18 mouse cellular contexts compared by ENCODE assay signal in genomic region chr3:102146428-102146827, GRCm38 (mm10). TPM values are rescaled to one million over a fixed set of nuclear protein-coding genes. Genes with fewer than 3 reads are reported as not detected.
DNase-seq lines count a peak whose midpoint lies in the region; ATAC-seq and TF ChIP-seq lines count a peak whose summit lies in the region.
"Had no signal": no experiment of that assay in that cellular context is flagged by ENCODE, and none has a peak within 500 bp of the region (broad histone marks: within the 10 kb centered on the region; RNA-seq: fewer than 3 reads in every experiment).

No protein-coding gene starts in this region.

- H3K4me3 ChIP-seq in forebrain, embryonic 10.5 days: no peak overlapping the region
- H3K4me3 ChIP-seq in forebrain, embryonic 14.5 days (ENCODE audit: low read depth, low read length): no peak overlapping the region
- H3K4me3 ChIP-seq in heart, embryonic 10.5 days: no peak overlapping the region
- H3K4me3 ChIP-seq in heart, embryonic 12.5 days: no peak overlapping the region
- H3K4me3 ChIP-seq in kidney, embryonic 16.5 days (ENCODE audit: low read length): no peak overlapping the region
- H3K4me3 ChIP-seq in midbrain, embryonic 12.5 days: no peak overlapping the region
- no peak overlapping the region for H3K4me3 ChIP-seq in midbrain, postnatal 0 days (ENCODE audit: low read depth, low read length)
- H3K4me3 ChIP-seq: forebrain, embryonic 15.5 days; hindbrain, embryonic 12.5 days; hindbrain, embryonic 15.5 days had no signal

- H3K4me1 ChIP-seq in forebrain, embryonic 10.5 days: peaks cover 61% of the 10 kb centered on the region
- peaks cover 3% of the 10 kb centered on the region for H3K4me1 ChIP-seq in forebrain, embryonic 14.5 days (ENCODE audit: control insufficient read depth, insufficient read depth, low read length)
- peaks cover 58% of the 10 kb centered on the region for H3K4me1 ChIP-seq in heart, embryonic 10.5 days
- peaks cover 45% of the 10 kb centered on the region for H3K4me1 ChIP-seq in heart, embryonic 12.5 days (replicated peaks)
- H3K4me1 ChIP-seq in kidney, embryonic 16.5 days (ENCODE audit: insufficient read depth, low read length): peaks cover 21% of the 10 kb centered on the region
- H3K4me1 ChIP-seq in midbrain, embryonic 12.5 days: peaks cover 19% of the 10 kb centered on the region
- H3K4me1 ChIP-seq in midbrain, postnatal 0 days (ENCODE audit: insufficient read depth, low read length): peaks cover 7% of the 10 kb centered on the region; the same call in 1 of the 2 replicates

- no peak for TF ChIP-seq CTCF in midbrain, postnatal 0 days (IDR thresholded peaks at IDR 0.05)

- H3K27ac ChIP-seq in forebrain, embryonic 10.5 days: peak overlapping the region; percentile 70
- H3K27ac ChIP-seq in forebrain, embryonic 14.5 days (ENCODE audit: low read depth, low read length): no peak overlapping the region; the same call in 1 of the 2 replicates
- H3K27ac ChIP-seq in heart, embryonic 10.5 days: 0 out of 2 replicates have a peak overlapping the region, but pooled peaks have one; percentile 24
- H3K27ac ChIP-seq in heart, embryonic 12.5 days (ENCODE audit: poor library complexity, severe bottlenecking): no peak overlapping the region
- H3K27ac ChIP-seq in kidney, embryonic 16.5 days (ENCODE audit: low read length): no peak overlapping the region
- H3K27ac ChIP-seq in midbrain, embryonic 12.5 days (replicated peaks): 0 out of 2 replicates have a peak overlapping the region, but pooled peaks have one; percentile 32
- H3K27ac ChIP-seq in midbrain, postnatal 0 days (ENCODE audit: low read depth, low read length): no peak overlapping the region
- H3K27ac ChIP-seq: forebrain, embryonic 15.5 days; hindbrain, embryonic 12.5 days; hindbrain, embryonic 15.5 days had no signal

- ATAC-seq in forebrain, embryonic 14.5 days: no peak
- no peak for ATAC-seq in heart, embryonic 12.5 days (ENCODE audit: insufficient number of reproducible peaks, low FRiP score)
- ATAC-seq in kidney, embryonic 16.5 days (ENCODE audit: low FRiP score, low TSS enrichment): peak; percentile 43; the same call in 1 of the 2 replicates
- ATAC-seq in midbrain, embryonic 12.5 days (ENCODE audit: low FRiP score, low read depth): 0 out of 2 replicates have a peak, but pooled peaks have one; percentile 23
- ATAC-seq in midbrain, postnatal 0 days (ENCODE audit: low FRiP score): no peak
- ATAC-seq: forebrain, embryonic 15.5 days had no signal

- H3K27me3 ChIP-seq in forebrain, embryonic 10.5 days (ENCODE audit: poor library complexity, severe bottlenecking): peaks cover 55% of the 10 kb centered on the region
- H3K27me3 ChIP-seq in forebrain, embryonic 14.5 days (replicated peaks; ENCODE audit: control insufficient read depth, insufficient read depth, low read length): no peaks in the 10 kb centered on the region
- no peaks in the 10 kb centered on the region for H3K27me3 ChIP-seq in heart, embryonic 10.5 days (ENCODE audit: insufficient read depth, poor library complexity, severe bottlenecking)
- no peaks in the 10 kb centered on the region for H3K27me3 ChIP-seq in heart, embryonic 12.5 days (replicated peaks)
- H3K27me3 ChIP-seq in kidney, embryonic 16.5 days (ENCODE audit: insufficient read depth, low read length): no peaks in the 10 kb centered on the region
- H3K27me3 ChIP-seq in midbrain, embryonic 12.5 days: peaks cover 40% of the 10 kb centered on the region
- no peaks in the 10 kb centered on the region for H3K27me3 ChIP-seq in midbrain, postnatal 0 days (ENCODE audit: insufficient read depth, low read length)
- H3K27me3 ChIP-seq: forebrain, embryonic 15.5 days; hindbrain, embryonic 12.5 days; hindbrain, embryonic 15.5 days had no signal

- WGBS in forebrain, embryonic 10.5 days: 56% methylated on average over 6 of the region's 6 CpGs
- WGBS in forebrain, embryonic 14.5 days: 36% methylated on average over 6 of the region's 6 CpGs
- 81% methylated on average over 6 of the region's 6 CpGs for WGBS in heart, embryonic 10.5 days
- 82% methylated on average over 6 of the region's 6 CpGs for WGBS in heart, embryonic 12.5 days
- WGBS in kidney, embryonic 16.5 days: 42% methylated on average over 6 of the region's 6 CpGs
- WGBS in midbrain, embryonic 12.5 days: 60% methylated on average over 6 of the region's 6 CpGs
- 54% methylated on average over 6 of the region's 6 CpGs for WGBS in midbrain, postnatal 0 days

- no peaks in the 10 kb centered on the region for H3K36me3 ChIP-seq in forebrain, embryonic 10.5 days (replicated peaks)
- no peaks in the 10 kb centered on the region for H3K36me3 ChIP-seq in forebrain, embryonic 14.5 days (ENCODE audit: control insufficient read depth, insufficient read depth, low read length)
- no peaks in the 10 kb centered on the region for H3K36me3 ChIP-seq in heart, embryonic 10.5 days
- H3K36me3 ChIP-seq in heart, embryonic 12.5 days: peaks cover 4% of the 10 kb centered on the region; the same call in 1 of the 2 replicates
- no peaks in the 10 kb centered on the region for H3K36me3 ChIP-seq in kidney, embryonic 16.5 days (ENCODE audit: insufficient read depth, low read length)
- H3K36me3 ChIP-seq in midbrain, embryonic 12.5 days: no peaks in the 10 kb centered on the region
- no peaks in the 10 kb centered on the region for H3K36me3 ChIP-seq in midbrain, postnatal 0 days (ENCODE audit: insufficient read depth, low read length)
- H3K36me3 ChIP-seq: forebrain, embryonic 15.5 days; hindbrain, embryonic 12.5 days; hindbrain, embryonic 15.5 days had no signal

- H3K4me2 ChIP-seq in forebrain, embryonic 14.5 days (ENCODE audit: low read length): no peak overlapping the region
- H3K4me2 ChIP-seq in heart, embryonic 12.5 days: no peak overlapping the region
- H3K4me2 ChIP-seq in kidney, embryonic 16.5 days (replicated peaks; ENCODE audit: low read depth, low read length): no peak overlapping the region
- H3K4me2 ChIP-seq in midbrain, embryonic 12.5 days (replicated peaks): no peak overlapping the region
- no peak overlapping the region for H3K4me2 ChIP-seq in midbrain, postnatal 0 days (ENCODE audit: low read depth, low read length, poor library complexity, severe bottlenecking)
- H3K4me2 ChIP-seq: forebrain, embryonic 15.5 days; hindbrain, embryonic 12.5 days; hindbrain, embryonic 15.5 days had no signal

- no peak for DNase-seq in forebrain, embryonic 10.5 days (ENCODE audit: extremely low spot score, low spot score)
- DNase-seq in forebrain, embryonic 14.5 days (ENCODE audit: low spot score): no peak
- no peak for DNase-seq in heart, embryonic 10.5 days (ENCODE audit: low spot score)
- DNase-seq in kidney, adult 8-10 months: no peak
- no peak for DNase-seq in midbrain, postnatal 0 days (ENCODE audit: low spot score)
- DNase-seq: adrenal gland, postnatal 10 days; adrenal gland, postnatal 36 days; cerebellum, adult 18-20 months; cerebellum, adult 9-10 months; cerebellum, postnatal 14 days; gastrocnemius, postnatal 10 days; heart, postnatal 36 days had no signal

- H3K9me3 ChIP-seq in forebrain, embryonic 10.5 days: no peaks in the 10 kb centered on the region
- no peaks in the 10 kb centered on the region for H3K9me3 ChIP-seq in forebrain, embryonic 14.5 days (replicated peaks; ENCODE audit: control insufficient read depth, low read length)
- H3K9me3 ChIP-seq in heart, embryonic 10.5 days: no peaks in the 10 kb centered on the region
- H3K9me3 ChIP-seq in heart, embryonic 12.5 days (replicated peaks): no peaks in the 10 kb centered on the region
- H3K9me3 ChIP-seq in kidney, embryonic 16.5 days (ENCODE audit: low read length): no peaks in the 10 kb centered on the region
- H3K9me3 ChIP-seq in midbrain, embryonic 12.5 days: no peaks in the 10 kb centered on the region
- H3K9me3 ChIP-seq in midbrain, postnatal 0 days (ENCODE audit: low read length): no peaks in the 10 kb centered on the region
- H3K9me3 ChIP-seq: forebrain, embryonic 15.5 days; hindbrain, embryonic 12.5 days; hindbrain, embryonic 15.5 days had no signal

- H3K9ac ChIP-seq in forebrain, embryonic 14.5 days (ENCODE audit: low read length): no peak overlapping the region
- no peak overlapping the region for H3K9ac ChIP-seq in heart, embryonic 12.5 days
- H3K9ac ChIP-seq in kidney, embryonic 16.5 days (replicated peaks; ENCODE audit: low read length): no peak overlapping the region
- H3K9ac ChIP-seq in midbrain, embryonic 12.5 days (replicated peaks): no peak overlapping the region
- no peak overlapping the region for H3K9ac ChIP-seq in midbrain, postnatal 0 days (replicated peaks; ENCODE audit: low read length, poor library complexity, severe bottlenecking)
- H3K9ac ChIP-seq: forebrain, embryonic 15.5 days; hindbrain, embryonic 12.5 days; hindbrain, embryonic 15.5 days had no signal

RNA-seq across cellular contexts. Expression of gene Vangl1, which starts 58.1 kb away (rescaled TPM):
- polyA plus RNA-seq in forebrain, embryonic 10.5 days (2016; fragmentation: Nextera tagmentation; extraction: Ambion mirVana): 9.5 and 11.0 TPM in 2 replicates
- polyA plus RNA-seq in forebrain, embryonic 14.5 days (2014; fragmentation: Nextera tagmentation; extraction: Ambion mirVana): 4.6 and 6.2 TPM in 2 replicates
- polyA plus RNA-seq in heart, embryonic 10.5 days (2016; fragmentation: Nextera tagmentation; extraction: Ambion mirVana): 26.5 and 32.8 TPM in 2 replicates
- polyA plus RNA-seq in heart, embryonic 12.5 days (2016; fragmentation: Nextera tagmentation; extraction: Ambion mirVana): 31.0 and 31.8 TPM in 2 replicates
- polyA plus RNA-seq in kidney, embryonic 16.5 days (2015; fragmentation: Nextera tagmentation; extraction: Ambion mirVana): 21.1 and 21.7 TPM in 2 replicates
- 8.9 and 9.0 TPM in 2 replicates for polyA plus RNA-seq in midbrain, embryonic 12.5 days (2016; fragmentation: Nextera tagmentation; extraction: Ambion mirVana)
- total RNA-seq in midbrain, postnatal 0 days (2014; rRNA removed): 16.8 and 22.5 TPM in 2 replicates
- 7.1 and 8.9 TPM in 2 replicates for polyA plus RNA-seq in midbrain, postnatal 0 days (2015; fragmentation: Nextera tagmentation; extraction: Ambion mirVana)

Comparison
In these comparisons a context has a peak if more than half of its experiments do, and no peak if none do; other contexts are left out.
1. H3K27ac ChIP-seq: peak in forebrain, embryonic 10.5 days (single experiment), heart, embryonic 10.5 days (single experiment) and midbrain, embryonic 12.5 days (single experiment); none in forebrain, embryonic 14.5 days (single experiment), heart, embryonic 12.5 days (single experiment), kidney, embryonic 16.5 days (single experiment) and midbrain, postnatal 0 days (single experiment).
2. ATAC-seq: peak in kidney, embryonic 16.5 days (single experiment) and midbrain, embryonic 12.5 days (single experiment); none in forebrain, embryonic 14.5 days (single experiment), heart, embryonic 12.5 days (single experiment) and midbrain, postnatal 0 days (single experiment).